Mouse (Mus musculus): ENCODE data around the gene Strc. TPM values are rescaled to one million over a fixed set of nuclear protein-coding genes. Genes with fewer than 3 reads are reported as not detected.
A peak's percentile ranks its signal among the peaks of the same experiment; 100 is the strongest.

The Strc gene
- polyA plus RNA-seq, 1 experiment from 2014 or later, result not detected

- Histone ChIP-seq H3K4me3 (replicated peaks) (no peak overlapping the region), H3K4me2 (no peak overlapping the region), H3K27me3 (replicated peaks) (no peaks in the 10 kb centered on the region), H3K36me3 (no peaks in the 10 kb centered on the region), H3K9me3 (no peaks in the 10 kb centered on the region), H3K4me1 (0 out of 2 replicates have a peak, but pooled peaks cover 3% of the 10 kb centered on the region), H3K9ac (no peak overlapping the region), H3K27ac (no peak overlapping the region)
- ATAC-seq (ENCODE audit: insufficient read depth, low FRiP score, low read depth), result no peak
- WGBS, result 37% methylated on average over 4 of the region's 4 CpGs
Measured at GRCm38 (mm10) chr2:121408160-121408559, 21.2 kb upstream of the Strc start.

DNA sequence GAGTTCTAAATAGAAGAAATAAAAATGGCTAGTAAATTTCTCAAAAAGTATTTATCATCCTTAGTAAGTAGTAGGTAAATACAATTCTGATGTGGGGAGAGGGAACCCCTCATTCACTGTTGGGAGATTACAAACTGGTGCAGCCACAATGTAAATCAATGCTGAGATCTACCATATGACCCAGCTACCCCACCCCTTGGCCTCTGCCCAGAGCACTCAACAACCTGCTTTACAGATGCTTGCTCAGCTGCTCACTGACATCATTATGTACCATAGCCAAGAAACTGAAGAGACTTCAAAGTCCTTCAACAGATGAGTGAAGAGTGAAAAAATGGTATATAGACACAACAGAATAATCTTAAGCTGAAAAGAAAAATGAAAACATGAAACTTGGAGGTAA is 16.3 kb upstream of the Strc start:
- Histone ChIP-seq H3K9me3 (no peaks in the 10 kb centered on the region), H3K4me1 (no peaks in the 10 kb centered on the region), H3K27me3 (replicated peaks) (no peaks in the 10 kb centered on the region), H3K27ac (no peak overlapping the region), H3K9ac (no peak overlapping the region), H3K4me3 (replicated peaks) (no peak overlapping the region), H3K4me2 (no peak overlapping the region), H3K36me3 (no peaks in the 10 kb centered on the region)
- no peak for ATAC-seq (ENCODE audit: insufficient read depth, low FRiP score, low read depth)

DNA sequence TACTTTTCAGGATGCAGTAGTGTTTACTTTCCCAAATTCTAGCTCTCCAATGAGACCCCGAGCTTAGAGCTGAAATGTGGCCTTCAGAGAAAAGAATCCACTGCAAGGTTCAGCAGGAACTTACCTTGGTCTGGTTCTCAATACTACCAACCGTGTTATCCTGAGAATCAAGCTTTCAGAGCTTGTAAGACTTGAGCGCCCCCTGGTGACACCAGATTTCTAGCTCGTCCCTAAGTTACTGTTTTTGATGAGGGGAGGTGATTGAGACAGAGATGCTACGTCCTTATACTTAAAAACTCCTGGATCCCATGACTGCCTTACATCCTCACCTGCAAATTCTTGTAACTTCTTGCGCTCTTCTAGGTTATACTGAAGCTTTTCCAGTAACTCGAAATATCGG is 9.7 kb upstream of the Strc start:
- Histone ChIP-seq H3K9me3 (no peaks in the 10 kb centered on the region), H3K36me3 (no peaks in the 10 kb centered on the region), H3K4me3 (replicated peaks) (no peak overlapping the region), H3K27ac (no peak overlapping the region), H3K27me3 (replicated peaks) (no peaks in the 10 kb centered on the region), H3K4me2 (no peak overlapping the region), H3K9ac (no peak overlapping the region), H3K4me1 (no peaks in the 10 kb centered on the region)
- 11% methylated on average over 8 of the region's 8 CpGs for WGBS
- no peak for ATAC-seq (ENCODE audit: insufficient read depth, low FRiP score, low read depth)

- no peaks in the 10 kb centered on the region for H3K4me1 ChIP-seq
- no peaks in the 10 kb centered on the region for H3K36me3 ChIP-seq
- no peak overlapping the region for H3K27ac ChIP-seq
- no peaks in the 10 kb centered on the region for H3K9me3 ChIP-seq
- H3K4me2 ChIP-seq, result no peak overlapping the region
- H3K4me3 ChIP-seq (replicated peaks), result no peak overlapping the region
- no peak for ATAC-seq (ENCODE audit: insufficient read depth, low FRiP score, low read depth)
- H3K9ac ChIP-seq, result no peak overlapping the region
- whole genome bisulfite sequencing, result 43% methylated on average over 2 of the region's 2 CpGs
- no peaks in the 10 kb centered on the region for H3K27me3 ChIP-seq (replicated peaks)
Measured at GRCm38 (mm10) chr2:121374766-121375165, 12.2 kb downstream of the Strc start.

DNA sequence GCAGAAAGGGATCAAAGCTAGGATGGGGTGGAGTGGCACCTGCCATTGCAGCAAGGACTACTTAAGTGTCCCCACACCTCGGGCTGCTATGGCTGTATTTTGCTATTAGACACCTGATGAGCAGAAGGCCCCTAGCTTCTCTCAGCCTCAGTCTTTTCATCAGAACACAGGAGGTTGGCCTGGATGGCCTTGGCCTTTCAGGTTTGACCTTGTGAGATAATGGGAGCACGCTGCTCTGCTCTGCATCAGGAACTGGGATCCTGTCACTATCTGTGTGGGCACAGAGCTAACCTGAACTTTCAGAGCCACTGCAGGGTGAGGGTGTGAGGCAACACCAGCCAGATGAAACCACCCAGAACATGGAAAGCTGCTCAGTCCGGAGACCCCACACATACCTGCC is 14.7 kb downstream of the Strc start:
- Histone ChIP-seq H3K4me2 (no peak overlapping the region), H3K27me3 (replicated peaks) (no peaks in the 10 kb centered on the region), H3K4me1 (no peaks in the 10 kb centered on the region), H3K36me3 (no peaks in the 10 kb centered on the region), H3K9ac (no peak overlapping the region), H3K27ac (no peak overlapping the region), H3K9me3 (no peaks in the 10 kb centered on the region), H3K4me3 (replicated peaks) (no peak overlapping the region)
- WGBS, result 77% methylated on average over 3 of the region's 3 CpGs
- no peak for ATAC-seq (ENCODE audit: insufficient read depth, low FRiP score, low read depth)

DNA sequence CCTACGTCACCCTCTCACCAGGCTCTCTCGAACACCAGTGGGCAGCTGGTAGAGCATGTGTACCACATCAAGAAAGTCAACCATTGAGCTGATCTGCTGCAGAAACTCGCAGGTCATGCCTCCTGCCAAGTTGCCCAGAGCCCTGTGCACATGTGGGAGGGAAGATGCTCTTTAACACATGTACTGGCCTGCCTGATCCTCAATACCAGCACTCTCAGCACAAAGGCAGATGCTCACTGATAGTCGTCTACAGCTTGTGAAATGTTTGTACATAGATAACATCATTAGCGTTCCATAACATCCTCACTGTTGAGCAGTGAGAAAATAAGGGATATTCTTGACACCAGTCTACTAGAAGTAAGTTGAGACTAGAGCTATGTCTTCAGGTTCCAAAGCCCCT is 16.0 kb downstream of the Strc start:
- ATAC-seq (ENCODE audit: insufficient read depth, low FRiP score, low read depth), result no peak
- H3K9ac ChIP-seq, result no peak overlapping the region
- no peak overlapping the region for H3K27ac ChIP-seq
- H3K27me3 ChIP-seq (replicated peaks), result no peaks in the 10 kb centered on the region
- H3K9me3 ChIP-seq, result no peaks in the 10 kb centered on the region
- 80% methylated on average over 5 of the region's 5 CpGs for WGBS
- H3K4me2 ChIP-seq, result no peak overlapping the region
- no peaks in the 10 kb centered on the region for H3K36me3 ChIP-seq
- H3K4me1 ChIP-seq, result no peaks in the 10 kb centered on the region
- H3K4me3 ChIP-seq (replicated peaks), result no peak overlapping the region

DNA sequence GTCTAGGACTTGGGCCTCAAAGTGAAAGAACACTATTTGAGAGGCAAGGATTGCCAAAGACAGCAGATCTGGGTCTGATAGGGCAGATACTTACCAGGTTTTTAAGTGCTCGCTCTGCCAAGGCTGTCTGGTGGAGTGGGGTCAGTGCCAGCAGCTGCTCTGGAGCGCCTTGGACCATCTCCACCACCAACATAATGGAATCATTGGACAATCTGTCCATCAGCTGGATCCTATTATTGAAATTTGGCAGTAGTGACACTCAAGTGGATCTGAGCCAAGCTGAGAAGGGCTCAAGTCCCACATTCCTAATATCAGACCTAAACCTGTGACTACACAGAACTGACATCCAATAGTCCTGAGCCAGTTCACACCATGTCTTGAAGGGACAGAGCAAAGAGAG is 18.1 kb downstream of the Strc start:
- Histone ChIP-seq H3K27ac (no peak overlapping the region), H3K4me1 (no peaks in the 10 kb centered on the region), H3K27me3 (replicated peaks) (no peaks in the 10 kb centered on the region), H3K4me3 (replicated peaks) (no peak overlapping the region), H3K4me2 (no peak overlapping the region), H3K36me3 (no peaks in the 10 kb centered on the region), H3K9me3 (no peaks in the 10 kb centered on the region), H3K9ac (no peak overlapping the region)
- ATAC-seq (ENCODE audit: insufficient read depth, low FRiP score, low read depth), result no peak
- WGBS, result 79% methylated on average over 2 of the region's 2 CpGs

GRCm38 (mm10) chr2:121363656-121364055 is 23.3 kb downstream of the Strc start:
- Histone ChIP-seq H3K27me3 (replicated peaks) (peaks cover 8% of the 10 kb centered on the region; the same call in 1 of the 2 replicates), H3K4me1 (0 out of 2 replicates have a peak, but pooled peaks cover 2% of the 10 kb centered on the region), H3K4me3 (replicated peaks) (no peak overlapping the region), H3K36me3 (no peaks in the 10 kb centered on the region), H3K9ac (no peak overlapping the region), H3K4me2 (no peak overlapping the region), H3K27ac (no peak overlapping the region), H3K9me3 (no peaks in the 10 kb centered on the region)
- WGBS, result 73% methylated on average over 3 of the region's 3 CpGs
- ATAC-seq (ENCODE audit: insufficient read depth, low FRiP score, low read depth), result no peak

GRCm38 (mm10) chr2:121359461-121359860 is 27.5 kb downstream of the Strc start:
- H3K9ac ChIP-seq, result no peak overlapping the region
- no peak overlapping the region for H3K27ac ChIP-seq
- no peak for ATAC-seq (ENCODE audit: insufficient read depth, low FRiP score, low read depth)
- H3K4me3 ChIP-seq (replicated peaks), result no peak overlapping the region
- 53% methylated on average over 4 of the region's 4 CpGs for WGBS
- H3K4me1 ChIP-seq, result peaks cover 14% of the 10 kb centered on the region; the same call in 1 of the 2 replicates
- no peak overlapping the region for H3K4me2 ChIP-seq
- no peaks in the 10 kb centered on the region for H3K9me3 ChIP-seq
- peaks cover 8% of the 10 kb centered on the region; the same call in 1 of the 2 replicates for H3K27me3 ChIP-seq (replicated peaks)
- H3K36me3 ChIP-seq, result no peaks in the 10 kb centered on the region

- peaks cover 20% of the 10 kb centered on the region; the same call in 1 of the 2 replicates for H3K4me1 ChIP-seq
- no peaks in the 10 kb centered on the region for H3K36me3 ChIP-seq
- peaks cover 8% of the 10 kb centered on the region; the same call in 1 of the 2 replicates for H3K27me3 ChIP-seq (replicated peaks)
- ATAC-seq (ENCODE audit: insufficient read depth, low FRiP score, low read depth), result peak; percentile 65; the same call in 1 of the 2 replicates
- H3K27ac ChIP-seq, result peak overlapping the region; percentile 75
- H3K9ac ChIP-seq, result no peak overlapping the region
- H3K9me3 ChIP-seq, result no peaks in the 10 kb centered on the region
- peak overlapping the region; percentile 34 for H3K4me3 ChIP-seq (replicated peaks)
- WGBS, result 2% methylated on average over 16 of the region's 16 CpGs
- H3K4me2 ChIP-seq, result peak overlapping the region; percentile 54
Measured at GRCm38 (mm10) chr2:121358381-121358780, 28.6 kb downstream of the Strc start.

- ATAC-seq (ENCODE audit: insufficient read depth, low FRiP score, low read depth), result no peak
- peak overlapping the region; percentile 75 for H3K27ac ChIP-seq
- peak overlapping the region; percentile 34 for H3K4me3 ChIP-seq (replicated peaks)
- peaks cover 8% of the 10 kb centered on the region; the same call in 1 of the 2 replicates for H3K27me3 ChIP-seq (replicated peaks)
- peaks cover 20% of the 10 kb centered on the region; the same call in 1 of the 2 replicates for H3K4me1 ChIP-seq
- WGBS, result 0% methylated on average over 4 of the region's 4 CpGs
- H3K36me3 ChIP-seq, result no peaks in the 10 kb centered on the region
- H3K9ac ChIP-seq, result no peak overlapping the region
- no peaks in the 10 kb centered on the region for H3K9me3 ChIP-seq
- H3K4me2 ChIP-seq, result peak overlapping the region; percentile 54
Measured at GRCm38 (mm10) chr2:121357961-121358360, 29.0 kb downstream of the Strc start.

GRCm38 (mm10) chr2:121357494-121357893 is 29.5 kb downstream of the Strc start, which contains the start of gene Ckmt1:
Ckmt1 (plus strand) TSS chr2:121357714.
- Histone ChIP-seq H3K4me3 (replicated peaks) (peak within 1 kb of the TSS; percentile 34), H3K9ac (no peak within 1 kb of the TSS), H3K27me3 (replicated peaks) (peaks cover 8% of the 10 kb centered on the region; the same call in 1 of the 2 replicates), H3K4me2 (peak within 1 kb of the TSS; percentile 54), H3K9me3 (no peaks in the 10 kb centered on the region), H3K4me1 (peaks cover 20% of the 10 kb centered on the region; the same call in 1 of the 2 replicates), H3K27ac (peak within 1 kb of the TSS; percentile 75), H3K36me3 (no peaks in the 10 kb centered on the region)
- ATAC-seq (ENCODE audit: insufficient read depth, low FRiP score, low read depth), result no peak
- 43% methylated on average over 5 of the region's 5 CpGs for WGBS
